Mouse (Mus musculus) T-helper 1 cell (primary cell): ENCODE results near the gene Retreg1.
"Not testable (repeated sequence)": the region's sequence is repeated elsewhere in the genome, so short reads cannot be mapped to it uniquely, and the experiment has no call there.

Experiments used
- in situ Hi-C: fragments of 300-600 bp; cut with MboI, MseI; formaldehyde crosslinking; loops from one replicate; pipeline ENCODE4 v1.15.1; 2025; ENCODE audit warnings: high pct_unique_total_duplicates

Retreg1 gene

GRCm38 (mm10) chr15:25984067-25984733, 141.2 kb downstream of the Retreg1 start, which contains the start of gene Zfp622:
Gene Zfp622, plus strand, starts transcription at chr15:25984366.
- in situ Hi-C loops, result no loop called here

GRCm38 (mm10) chr15:25984734-25985492, 141.9 kb downstream of the Retreg1 start:
- in situ Hi-C loops, result no loop called here

- in situ Hi-C loops, result no loop called here
Measured at GRCm38 (mm10) chr15:25992992-25993727, 150.2 kb downstream of the Retreg1 start.

- in situ Hi-C loops, result no loop called here
Measured at GRCm38 (mm10) chr15:25995521-25995920, 152.5 kb downstream of the Retreg1 start.

- in situ Hi-C loops, result not testable (repeated sequence)
Measured at GRCm38 (mm10) chr15:25999545-25999944, 156.6 kb downstream of the Retreg1 start.

GRCm38 (mm10) chr15:26008621-26009020, 165.6 kb downstream of the Retreg1 start:
- in situ Hi-C loops, result no loop called here

GRCm38 (mm10) chr15:26012891-26013290, 169.9 kb downstream of the Retreg1 start:
- in situ Hi-C loops, result no loop called here

GRCm38 (mm10) chr15:26015979-26016665, 173.1 kb downstream of the Retreg1 start:
- in situ Hi-C loops, result no loop called here

- in situ Hi-C loops, result no loop called here
Measured at GRCm38 (mm10) chr15:26021721-26022120, 178.7 kb downstream of the Retreg1 start.

GRCm38 (mm10) chr15:26022636-26023035, 179.7 kb downstream of the Retreg1 start:
- in situ Hi-C loops, result no loop called here
